Mouse (Mus musculus) ES-E14 (cell line): ENCODE measurements around the gene Fkbpl. TPM values are rescaled to one million over a fixed set of nuclear protein-coding genes. Genes with fewer than 3 reads are reported as not detected.

Source experiments
- DNase-seq: peaks from one replicate; pipeline ENCODE4 v3.0.0-alpha.2; 2013; ENCODE audit warnings: low read depth, low spot score
- H3K27ac ChIP-seq: 2 replicates; pipeline ENCODE4 v1.5.1; 2012; ENCODE audit warnings: low read depth, mild to moderate bottlenecking, low read length, moderate library complexity, mixed read lengths; ENCODE audit not compliant: poor library complexity, insufficient read depth, severe bottlenecking
- H3K36me3 ChIP-seq: 2 replicates; pipeline ENCODE4 v1.6.1; 2012; ENCODE audit warnings: mild to moderate bottlenecking, low read length, moderate library complexity, mixed read lengths; ENCODE audit not compliant: control insufficient read depth, poor library complexity, insufficient read depth, severe bottlenecking
- H3K4me1 ChIP-seq, 2 experiments: fragments of 150-350 bp in 1 of 2; sonication (generic) in 1 of 2; 2 replicates each; pipeline ENCODE4 v1.6.1; 2012; ENCODE audit warnings: low read length in 2 of 2, mild to moderate bottlenecking in 1 of 2, mixed read lengths in 1 of 2; ENCODE audit not compliant: control insufficient read depth in 2 of 2, insufficient read depth in 2 of 2, poor library complexity in 1 of 2
- H3K4me3 ChIP-seq, 2 experiments: fragments of 150-350 bp in 1 of 2; sonication (generic) in 1 of 2; 2 replicates each; pipeline ENCODE4 v1.5.1; 2012; ENCODE audit warnings: low read length in 2 of 2, low read depth in 1 of 2, mild to moderate bottlenecking in 1 of 2, mixed read lengths in 1 of 2; ENCODE audit not compliant: insufficient read depth in 1 of 2, poor library complexity in 1 of 2, severe bottlenecking in 1 of 2
- H3K9ac ChIP-seq: 2 replicates; pipeline ENCODE4 v1.6.1; 2012; ENCODE audit warnings: low read depth, mild to moderate bottlenecking, low read length, mixed read lengths; ENCODE audit not compliant: poor library complexity, insufficient read depth, severe bottlenecking
- H3K9me3 ChIP-seq: fragments of 150-350 bp; sonication (generic); 2 replicates; pipeline ENCODE4 v1.6.1; 2012; ENCODE audit warnings: low read depth, mild to moderate bottlenecking, low read length; ENCODE audit not compliant: control insufficient read depth, insufficient read depth
- CHD2 ChIP-seq: IDR thresholded peaks from 2 replicates; pipeline ENCODE4 v1.6.1; 2014; ENCODE audit warnings: mild to moderate bottlenecking, low read depth, low read length, inconsistent platforms
- HCFC1 ChIP-seq: IDR thresholded peaks from 2 replicates; pipeline ENCODE4 v1.6.1; 2012; ENCODE audit warnings: low read length, inconsistent platforms, borderline replicate concordance; ENCODE audit not compliant: insufficient read depth
- MAFK ChIP-seq: IDR thresholded peaks from 2 replicates; pipeline ENCODE4 v1.6.1; 2014; ENCODE audit warnings: mild to moderate bottlenecking, low read depth, low read length, inconsistent platforms; ENCODE audit not compliant: insufficient read depth
- ZC3H11A ChIP-seq: IDR thresholded peaks from 2 replicates; pipeline ENCODE4 v1.6.1; 2012; ENCODE audit warnings: low read depth, mild to moderate bottlenecking, inconsistent platforms, low read length, borderline replicate concordance
- ZNF384 ChIP-seq: IDR thresholded peaks from 2 replicates; pipeline ENCODE4 v1.6.1; 2012; ENCODE audit warnings: low read depth, low read length, inconsistent platforms
- in situ Hi-C, 2 experiments: fragments of 600-800 bp; cut with MboI; formaldehyde crosslinking; loops; one replicate each; pipeline ENCODE4 v1.15.1; 2025; ENCODE audit warnings: low sequenced_read_pairs in 2 of 2, inconsistent platforms in 1 of 2; ENCODE audit not compliant: unreplicated experiment in 2 of 2
- total RNA-seq: library from RNA; depleted of rRNA; stranded (reverse); fragments of 300-350 nt; gene quantifications from 2 replicates; pipeline ENCODE4 v1.2.3, GENCODE M21; 2012

Fkbpl gene
- total RNA-seq, 1 experiment, result 7.5 TPM

- H3K9ac ChIP-seq, result peak within 1 kb of the TSS; percentile 76
- TF ChIP-seq ZC3H11A (no peak), HCFC1 (no peak), CHD2 (no peak), ZNF384 (no peak), MAFK (no peak)
- in situ Hi-C loops, result no loop called here
- peaks cover 4% of the 10 kb centered on the region; the same call in 1 of the 2 replicates for H3K36me3 ChIP-seq
- no peaks in the 10 kb centered on the region for H3K9me3 ChIP-seq
- peaks cover 6 to 30% of the 10 kb centered on the region in 2 experiments; a peak in 3 of 4 replicates for H3K4me1 ChIP-seq
- H3K27ac ChIP-seq, result no peak within 1 kb of the TSS; the same call in 1 of the 2 replicates
- peak within 1 kb of the TSS; percentile 52 to 80 for H3K4me3 ChIP-seq
- DNase-seq, result no peak
Measured at GRCm38 (mm10) chr17:34627943-34628643, 16.5 kb upstream of the Fkbpl start, which contains the start of gene Ppt2. Gene Ppt2, minus strand, starts transcription at chr17:34628510.

GRCm38 (mm10) chr17:34628644-34628967 is 16.0 kb upstream of the Fkbpl start:
- peaks cover 6 to 30% of the 10 kb centered on the region in 2 experiments; a peak in 3 of 4 replicates for H3K4me1 ChIP-seq
- TF ChIP-seq ZC3H11A, result no peak
- TF ChIP-seq CHD2, result no peak
- TF ChIP-seq HCFC1, result no peak
- TF ChIP-seq ZNF384, result no peak
- no peak for TF ChIP-seq MAFK
- H3K9me3 ChIP-seq, result no peaks in the 10 kb centered on the region
- H3K27ac ChIP-seq, result no peak overlapping the region
- DNase-seq, result no peak
- H3K4me3 ChIP-seq, result no peak overlapping the region
- in situ Hi-C loops, result no loop called here
- H3K9ac ChIP-seq, result no peak overlapping the region
- H3K36me3 ChIP-seq, result peaks cover 4% of the 10 kb centered on the region; the same call in 1 of the 2 replicates

- TF ChIP-seq ZNF384 (no peak), ZC3H11A (no peak), MAFK (no peak), CHD2 (no peak), HCFC1 (no peak)
- H3K4me3 ChIP-seq, result peak within 1 kb of the TSS in 1 of 2 experiments; percentile 52; a peak in 1 of 4 replicates
- no peak for DNase-seq
- peaks cover 4% of the 10 kb centered on the region; the same call in 1 of the 2 replicates for H3K36me3 ChIP-seq
- H3K4me1 ChIP-seq, result peaks cover 6 to 30% of the 10 kb centered on the region in 2 experiments; a peak in 3 of 4 replicates
- H3K27ac ChIP-seq, result no peak within 1 kb of the TSS
- H3K9me3 ChIP-seq, result no peaks in the 10 kb centered on the region
- no peak within 1 kb of the TSS for H3K9ac ChIP-seq
- in situ Hi-C loops, result no loop called here
Measured at GRCm38 (mm10) chr17:34629221-34629751, 15.3 kb upstream of the Fkbpl start, which contains the start of gene Prrt1. Gene Prrt1, plus strand, starts transcription at chr17:34629533.

GRCm38 (mm10) chr17:34629796-34630603 is 14.6 kb upstream of the Fkbpl start:
- H3K4me1 ChIP-seq, result peaks cover 6 to 30% of the 10 kb centered on the region in 2 experiments; a peak in 3 of 4 replicates
- no peaks in the 10 kb centered on the region for H3K9me3 ChIP-seq
- peak overlapping the region in 1 of 2 experiments; percentile 48; a peak in 1 of 4 replicates for H3K4me3 ChIP-seq
- in situ Hi-C loops, result no loop called here
- no peak for DNase-seq
- H3K36me3 ChIP-seq, result peaks cover 4% of the 10 kb centered on the region; the same call in 1 of the 2 replicates
- no peak for TF ChIP-seq HCFC1
- no peak overlapping the region for H3K27ac ChIP-seq
- H3K9ac ChIP-seq, result no peak overlapping the region
